Mouse (Mus musculus): ENCODE measurements at regions not wholly inside any gene's neighbourhood (a gene's known extent, or its start where the extent isn't known, plus 50 kb on each side); places are given as distances from the start of the nearest gene placed in this dataset.

DNA sequence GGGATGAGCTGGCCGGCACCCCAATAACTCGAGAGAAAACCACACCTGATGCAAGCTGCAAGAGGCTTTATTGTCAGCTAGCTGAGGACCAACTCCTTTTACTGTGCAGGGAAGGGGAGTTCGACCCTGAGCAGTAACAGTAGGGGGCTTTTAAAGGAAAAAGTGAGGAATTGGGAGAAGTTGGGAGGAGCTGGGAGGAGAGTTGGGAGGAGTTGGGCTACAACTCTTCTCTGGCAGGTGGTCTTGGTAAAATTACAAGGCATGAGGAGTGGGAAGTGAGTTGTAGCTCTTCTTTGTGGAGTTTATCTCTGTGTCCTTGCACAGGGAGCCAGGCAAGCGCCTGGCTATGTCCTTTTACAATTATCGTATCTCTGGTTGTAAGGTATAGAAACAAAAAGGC is 575.4 kb downstream of the Tmem132b start:
- no peak overlapping the region for H3K4me3 ChIP-seq
- H3K9me3 ChIP-seq (replicated peaks), result 0 out of 2 replicates have a peak, but pooled peaks cover 3% of the 10 kb centered on the region
- H3K4me1 ChIP-seq, result 0 out of 2 replicates have a peak, but pooled peaks cover 3% of the 10 kb centered on the region
- H3K36me3 ChIP-seq, result no peaks in the 10 kb centered on the region
- 78% methylated on average over 5 of the region's 5 CpGs for WGBS
- no peaks in the 10 kb centered on the region for H3K27me3 ChIP-seq (ENCODE audit: low read depth, poor library complexity, severe bottlenecking)
- no peak overlapping the region for H3K27ac ChIP-seq (replicated peaks)
- no peak for DNase-seq (ENCODE audit: low spot score)

- Histone ChIP-seq H3K9me3 (replicated peaks) (0 out of 2 replicates have a peak, but pooled peaks cover 3% of the 10 kb centered on the region), H3K27ac (replicated peaks) (no peak overlapping the region), H3K4me3 (no peak overlapping the region), H3K36me3 (no peaks in the 10 kb centered on the region), H3K27me3 (ENCODE audit: low read depth, poor library complexity, severe bottlenecking) (no peaks in the 10 kb centered on the region), H3K4me1 (0 out of 2 replicates have a peak, but pooled peaks cover 3% of the 10 kb centered on the region)
- WGBS, result 80% methylated on average over 3 of the region's 3 CpGs
- DNase-seq (ENCODE audit: low spot score), result no peak
Observed at GRCm38 (mm10) chr5:126108837-126109236, 577.3 kb downstream of the Tmem132b start.

GRCm38 (mm10) chr5:126117291-126117690 is 585.7 kb downstream of the Tmem132b start:
- WGBS, result 91% methylated on average over 2 of the region's 2 CpGs
- no peaks in the 10 kb centered on the region for H3K9me3 ChIP-seq (replicated peaks)
- no peaks in the 10 kb centered on the region for H3K36me3 ChIP-seq

GRCm38 (mm10) chr5:126117906-126118521 is 586.4 kb downstream of the Tmem132b start:
- Histone ChIP-seq H3K9me3 (replicated peaks) (no peaks in the 10 kb centered on the region), H3K27me3 (ENCODE audit: low read depth, poor library complexity, severe bottlenecking) (no peaks in the 10 kb centered on the region), H3K36me3 (no peaks in the 10 kb centered on the region), H3K4me3 (no peak overlapping the region), H3K27ac (replicated peaks) (no peak overlapping the region), H3K4me1 (0 out of 2 replicates have a peak, but pooled peaks cover 4% of the 10 kb centered on the region)
- 82% methylated on average over 5 of the region's 5 CpGs for WGBS
- DNase-seq (ENCODE audit: low spot score), result no peak

More at GRCm38 (mm10) chr5:126117291-126117690, 585.7 kb downstream of the Tmem132b start:
- H3K4me3 ChIP-seq, result no peak overlapping the region
- no peaks in the 10 kb centered on the region for H3K27me3 ChIP-seq (ENCODE audit: low read depth, poor library complexity, severe bottlenecking)
- no peak for DNase-seq (ENCODE audit: low spot score)
- 0 out of 2 replicates have a peak, but pooled peaks cover 4% of the 10 kb centered on the region for H3K4me1 ChIP-seq
- no peak overlapping the region for H3K27ac ChIP-seq (replicated peaks)

GRCm38 (mm10) chr5:126118731-126119130 is 587.2 kb downstream of the Tmem132b start:
- no peak for DNase-seq (ENCODE audit: low spot score)
- Histone ChIP-seq H3K36me3 (no peaks in the 10 kb centered on the region), H3K9me3 (replicated peaks) (no peaks in the 10 kb centered on the region), H3K27ac (replicated peaks) (no peak overlapping the region), H3K27me3 (ENCODE audit: low read depth, poor library complexity, severe bottlenecking) (no peaks in the 10 kb centered on the region), H3K4me3 (no peak overlapping the region), H3K4me1 (0 out of 2 replicates have a peak, but pooled peaks cover 4% of the 10 kb centered on the region)
- whole genome bisulfite sequencing, result 79% methylated on average over 3 of the region's 3 CpGs

DNA sequence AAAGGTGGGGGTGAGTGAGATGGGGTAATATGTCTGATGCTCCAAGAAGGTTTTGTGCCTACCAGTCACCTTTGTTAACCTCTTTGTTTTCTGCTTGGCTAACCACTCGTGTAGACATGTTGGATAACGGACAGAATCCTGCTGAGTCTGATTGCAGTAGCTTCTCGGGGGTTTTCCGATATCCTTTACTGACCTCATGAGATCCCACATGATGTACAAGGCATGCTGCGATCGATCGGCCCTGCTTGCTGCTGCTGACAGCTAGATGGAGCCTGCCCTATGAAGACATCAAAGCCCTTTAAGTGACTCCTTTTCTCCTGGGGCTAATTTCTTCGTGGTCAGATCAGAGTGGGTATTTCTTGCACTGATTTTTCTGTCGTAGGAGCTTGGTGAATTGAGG is 591.6 kb downstream of the Tmem132b start:
- 54% methylated on average over 9 of the region's 9 CpGs for WGBS
- Histone ChIP-seq H3K27ac (replicated peaks) (no peak overlapping the region), H3K9me3 (replicated peaks) (no peaks in the 10 kb centered on the region), H3K4me1 (no peaks in the 10 kb centered on the region), H3K27me3 (ENCODE audit: low read depth, poor library complexity, severe bottlenecking) (no peaks in the 10 kb centered on the region), H3K4me3 (no peak overlapping the region), H3K36me3 (no peaks in the 10 kb centered on the region)
- peak; percentile 14 for DNase-seq (ENCODE audit: low spot score)

DNA sequence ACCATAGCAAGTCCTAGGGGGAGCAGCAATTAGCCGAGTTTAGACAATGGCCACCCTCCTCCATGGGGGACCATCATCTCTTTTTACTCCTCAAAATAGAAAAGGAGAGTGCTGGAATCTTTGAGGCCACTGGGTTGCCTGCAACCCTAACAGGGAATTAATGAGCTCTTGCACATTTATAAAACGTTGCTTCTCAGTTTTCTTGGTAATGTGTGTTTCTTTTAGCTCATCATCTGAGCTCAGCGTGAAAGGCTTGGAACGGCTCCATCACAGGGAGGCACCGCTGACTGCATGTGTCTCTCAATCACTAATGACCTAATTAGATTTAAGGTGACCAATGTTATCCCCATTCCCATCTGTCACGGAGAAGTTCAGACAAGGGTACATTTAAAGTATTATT is 595.9 kb downstream of the Tmem132b start:
- Histone ChIP-seq H3K4me1 (no peaks in the 10 kb centered on the region), H3K36me3 (no peaks in the 10 kb centered on the region), H3K27me3 (ENCODE audit: low read depth, poor library complexity, severe bottlenecking) (no peaks in the 10 kb centered on the region), H3K27ac (replicated peaks) (no peak overlapping the region), H3K4me3 (no peak overlapping the region), H3K9me3 (replicated peaks) (no peaks in the 10 kb centered on the region)
- WGBS, result 73% methylated on average over 6 of the region's 6 CpGs
- DNase-seq (ENCODE audit: low spot score), result no peak

GRCm38 (mm10) chr5:126148908-126149307 is 617.3 kb downstream of the Tmem132b start:
- H3K4me3 ChIP-seq, result no peak overlapping the region
- WGBS, result 94% methylated on average over 2 of the region's 2 CpGs
- H3K27me3 ChIP-seq (ENCODE audit: low read depth, poor library complexity, severe bottlenecking), result no peaks in the 10 kb centered on the region
- no peaks in the 10 kb centered on the region for H3K36me3 ChIP-seq
- no peak overlapping the region for H3K27ac ChIP-seq (replicated peaks)
- no peaks in the 10 kb centered on the region for H3K4me1 ChIP-seq
- H3K9me3 ChIP-seq (replicated peaks), result peaks cover under 1% of the 10 kb centered on the region; the same call in 1 of the 2 replicates
- no peak for DNase-seq (ENCODE audit: low spot score)

DNA sequence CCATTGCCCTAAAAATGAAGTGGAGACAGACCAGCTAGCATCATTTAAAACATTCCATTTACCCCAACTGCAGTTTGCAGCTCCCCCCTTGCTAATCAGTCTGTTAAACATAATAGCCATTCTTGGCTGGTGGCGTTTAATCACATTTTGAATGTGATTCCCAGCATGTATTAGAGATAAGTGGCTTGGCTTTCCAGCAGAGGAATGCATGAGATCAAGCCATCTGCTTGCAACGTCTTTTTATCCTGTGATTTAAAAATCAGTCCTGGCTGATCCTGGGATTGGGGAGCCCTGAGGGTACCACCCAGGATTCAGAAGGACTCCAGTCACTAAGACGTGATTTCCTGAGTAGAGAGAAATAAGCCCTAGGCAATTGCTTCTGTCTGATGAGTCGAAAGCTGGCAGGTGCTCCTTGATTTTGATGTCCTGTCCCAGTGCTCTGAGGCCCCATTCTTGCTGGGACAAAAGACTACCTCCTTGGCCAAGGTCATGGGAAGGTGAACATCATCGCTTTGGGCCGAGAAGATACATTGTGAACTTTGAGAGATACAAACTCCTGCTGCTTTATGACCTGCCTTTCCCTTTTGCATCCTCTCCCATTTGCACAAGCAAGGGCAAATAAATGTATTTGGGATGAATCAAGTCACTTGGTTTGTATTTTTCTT is 623.8 kb downstream of the Tmem132b start:
- H3K4me3 ChIP-seq, result no peak overlapping the region
- H3K27me3 ChIP-seq (ENCODE audit: low read depth, poor library complexity, severe bottlenecking), result no peaks in the 10 kb centered on the region
- WGBS, result 37% methylated on average over 6 of the region's 6 CpGs
- DNase-seq (ENCODE audit: low spot score), result no peak
- H3K4me1 ChIP-seq, result peaks cover 9% of the 10 kb centered on the region
- H3K27ac ChIP-seq (replicated peaks), result no peak overlapping the region
- no peaks in the 10 kb centered on the region for H3K36me3 ChIP-seq
- H3K9me3 ChIP-seq (replicated peaks), result no peaks in the 10 kb centered on the region

GRCm38 (mm10) chr5:126186111-126186510 is 654.5 kb downstream of the Tmem132b start:
- 65% methylated on average over 5 of the region's 5 CpGs for WGBS
- no peaks in the 10 kb centered on the region for H3K4me1 ChIP-seq
- DNase-seq (ENCODE audit: low spot score), result no peak
- no peaks in the 10 kb centered on the region for H3K9me3 ChIP-seq (replicated peaks)
- H3K27ac ChIP-seq (replicated peaks), result no peak overlapping the region
- H3K27me3 ChIP-seq (ENCODE audit: low read depth, poor library complexity, severe bottlenecking), result no peaks in the 10 kb centered on the region
- H3K4me3 ChIP-seq, result no peak overlapping the region
- H3K36me3 ChIP-seq, result no peaks in the 10 kb centered on the region

DNA sequence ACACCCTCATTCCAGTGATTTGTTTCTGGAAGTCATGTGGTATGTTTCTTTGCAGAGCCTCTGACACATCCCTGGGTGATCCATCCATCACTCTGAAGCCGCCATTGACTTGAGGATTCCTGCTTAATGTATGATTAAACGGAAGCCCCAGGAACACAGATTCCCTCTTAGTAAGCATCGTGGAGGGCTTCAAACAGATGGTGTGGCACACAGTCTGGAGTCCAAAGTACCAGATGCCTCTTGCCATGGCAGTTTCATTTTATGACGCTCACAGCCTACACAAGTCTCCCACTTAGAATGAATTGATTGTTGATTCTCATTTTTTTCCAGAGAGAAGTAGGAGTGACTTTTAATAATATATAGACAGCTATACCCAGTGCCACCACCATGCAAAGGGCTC is 668.3 kb downstream of the Tmem132b start:
- no peak for DNase-seq (ENCODE audit: low spot score)
- peaks cover 4% of the 10 kb centered on the region; the same call in 1 of the 2 replicates for H3K4me1 ChIP-seq
- H3K27ac ChIP-seq (replicated peaks), result no peak overlapping the region
- H3K27me3 ChIP-seq (ENCODE audit: low read depth, poor library complexity, severe bottlenecking), result no peaks in the 10 kb centered on the region
- H3K4me3 ChIP-seq, result no peak overlapping the region
- H3K9me3 ChIP-seq (replicated peaks), result no peaks in the 10 kb centered on the region
- 88% methylated on average over 4 of the region's 4 CpGs for WGBS
- no peaks in the 10 kb centered on the region for H3K36me3 ChIP-seq

DNA sequence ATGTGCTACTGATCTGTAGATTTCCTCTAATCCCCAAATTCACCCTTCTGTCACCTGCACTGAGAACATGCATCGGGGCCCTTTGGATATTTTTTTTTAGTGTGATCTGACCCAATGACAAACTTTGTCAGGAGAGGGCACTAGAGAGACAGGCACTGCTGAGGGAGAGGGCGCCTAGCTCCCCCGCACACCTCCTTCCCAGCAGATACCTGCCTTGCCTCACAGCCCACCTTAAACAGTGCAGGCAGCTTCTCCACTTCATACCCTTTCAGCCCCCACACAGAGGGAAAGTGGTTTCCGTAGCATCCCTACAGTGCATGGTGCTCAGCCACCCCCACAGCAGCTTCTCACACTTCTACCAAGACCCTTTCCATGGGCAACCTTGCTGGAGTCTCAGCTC is 670.0 kb downstream of the Tmem132b start:
- no peaks in the 10 kb centered on the region for H3K27me3 ChIP-seq (ENCODE audit: low read depth, poor library complexity, severe bottlenecking)
- WGBS, result 34% methylated on average over 4 of the region's 4 CpGs
- no peaks in the 10 kb centered on the region for H3K36me3 ChIP-seq
- no peaks in the 10 kb centered on the region for H3K9me3 ChIP-seq (replicated peaks)
- H3K4me1 ChIP-seq, result peaks cover 4% of the 10 kb centered on the region; the same call in 1 of the 2 replicates
- H3K27ac ChIP-seq (replicated peaks), result no peak overlapping the region
- DNase-seq (ENCODE audit: low spot score), result peak; percentile 19
- no peak overlapping the region for H3K4me3 ChIP-seq

DNA sequence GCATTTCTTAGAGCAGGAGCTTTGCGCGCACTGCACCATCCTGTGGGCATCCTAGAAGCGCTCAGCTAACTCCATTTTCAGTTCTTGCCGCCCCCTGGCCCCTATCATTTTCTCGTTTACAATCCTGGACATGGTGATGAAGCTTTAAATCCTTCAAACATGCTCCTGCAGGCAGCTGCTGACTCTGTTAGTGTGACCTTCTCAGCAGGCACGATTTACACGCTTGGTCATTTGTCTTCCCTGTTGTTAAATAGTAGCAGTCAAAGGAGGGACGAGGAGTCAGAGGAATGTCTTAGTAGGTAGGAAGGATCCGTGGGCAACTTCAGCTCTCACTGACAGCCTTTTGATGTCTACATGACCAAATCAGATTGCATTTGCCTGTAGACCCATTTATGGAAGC is 670.4 kb downstream of the Tmem132b start:
- 65% methylated on average over 9 of the region's 9 CpGs for WGBS
- Histone ChIP-seq H3K4me1 (peaks cover 4% of the 10 kb centered on the region; the same call in 1 of the 2 replicates), H3K9me3 (replicated peaks) (no peaks in the 10 kb centered on the region), H3K27ac (replicated peaks) (no peak overlapping the region), H3K36me3 (no peaks in the 10 kb centered on the region), H3K27me3 (ENCODE audit: low read depth, poor library complexity, severe bottlenecking) (no peaks in the 10 kb centered on the region), H3K4me3 (no peak overlapping the region)
- DNase-seq (ENCODE audit: low spot score), result peak; percentile 15
